Mouse (Mus musculus) cortical plate, adult 2 months (tissue): ENCODE results near the gene Mep1a.

Experiments used
- CTCF ChIP-seq: fragments of 200-500 bp; IDR thresholded peaks from 2 replicates; pipeline ENCODE4 v1.5.1; 2011; ENCODE audit warnings: mild to moderate bottlenecking, control low read depth, low read length; ENCODE audit not compliant: insufficient read depth; ENCODE audit errors: extremely low read depth
- POLR2A ChIP-seq: fragments of 200-500 bp; IDR thresholded peaks from 2 replicates; pipeline ENCODE4 v1.6.1; 2011; ENCODE audit warnings: mild to moderate bottlenecking, low read length, control low read depth; ENCODE audit not compliant: insufficient read depth; ENCODE audit errors: extremely low read depth

DNA sequence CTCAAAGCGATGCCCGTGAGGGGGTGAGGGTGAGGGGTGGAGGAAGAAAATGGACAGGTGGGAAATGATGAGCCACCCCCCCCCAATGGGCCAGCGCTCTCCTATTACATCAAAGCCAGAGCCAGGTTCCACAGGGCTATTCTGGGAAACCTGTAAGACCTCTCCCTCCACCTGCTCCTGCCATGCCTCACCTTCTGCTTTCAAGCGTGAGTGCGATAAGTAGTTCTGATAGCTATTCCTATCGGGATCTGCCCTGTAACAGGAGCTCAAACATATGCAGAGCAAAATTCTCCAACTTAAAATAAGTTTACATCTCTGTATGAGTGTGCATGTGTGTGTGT lies 2.0 kb upstream of the Mep1a start:
- no peak for TF ChIP-seq CTCF
- no peak for TF ChIP-seq POLR2A
